Mouse (Mus musculus) lung, postnatal 0 days (tissue): ENCODE results near the gene Glrx.

Source experiments
- CTCF ChIP-seq: IDR thresholded peaks from 2 replicates; pipeline ENCODE4 v1.5.1; 2016; ENCODE audit warnings: antibody characterized with exemption, mild to moderate bottlenecking
- EP300 ChIP-seq: IDR thresholded peaks from 2 replicates; pipeline ENCODE4 v1.6.1; 2016; ENCODE audit warnings: antibody characterized with exemption, mild to moderate bottlenecking, control low read depth

DNA sequence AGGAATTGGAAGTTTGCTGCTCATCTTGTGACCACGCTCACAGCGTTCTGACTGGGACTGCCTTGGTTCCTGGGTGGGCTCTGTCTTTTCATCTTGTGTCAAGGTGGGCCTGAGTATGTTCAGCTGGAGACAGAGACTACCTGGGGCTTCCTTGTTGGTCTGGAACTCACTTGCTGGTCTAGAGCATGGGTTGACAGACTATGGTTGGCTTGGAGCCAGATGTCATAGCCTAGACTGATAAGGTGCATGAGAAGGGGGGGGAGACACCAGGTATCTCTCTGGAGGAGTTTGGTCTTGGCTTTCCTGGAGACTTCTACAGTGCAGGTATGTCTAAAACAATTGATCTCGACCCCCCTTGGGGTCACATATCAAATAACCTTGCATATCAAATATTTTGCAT, 13.4 kb downstream of the Glrx start:
- no peak for TF ChIP-seq CTCF
- TF ChIP-seq EP300, result no peak
